Mouse (Mus musculus) limb, embryonic 13.5 days (tissue): Measurements from ENCODE around the gene Banp. TPM values are rescaled to one million over a fixed set of nuclear protein-coding genes. Genes with fewer than 3 reads are reported as not detected.

Experiments used
- ATAC-seq: fragments of 200-750 bp; cut with Nextera tagmentation; 2 replicates; pipeline ENCODE4 v1.8.0; 2017; ENCODE audit warnings: low read depth, moderate number of reproducible peaks, moderate TSS enrichment; ENCODE audit not compliant: low FRiP score
- H3K27ac ChIP-seq: fragments of 300-500 bp; sonication (generic); 2 replicates; pipeline ENCODE4 v1.5.1; 2015; ENCODE audit warnings: inconsistent platforms, mild to moderate bottlenecking, moderate library complexity
- H3K27me3 ChIP-seq: fragments of 300-500 bp; sonication (generic); 2 replicates; pipeline ENCODE4 v1.6.1; 2015; ENCODE audit warnings: mild to moderate bottlenecking, inconsistent platforms
- H3K36me3 ChIP-seq: fragments of 300-500 bp; sonication (generic); 2 replicates; pipeline ENCODE4 v1.6.1; 2015; ENCODE audit warnings: inconsistent platforms, mild to moderate bottlenecking, moderate library complexity
- H3K4me1 ChIP-seq: fragments of 300-500 bp; sonication (generic); 2 replicates; pipeline ENCODE4 v1.6.1; 2015; ENCODE audit warnings: inconsistent platforms
- H3K4me2 ChIP-seq: fragments of 300-500 bp; sonication (generic); replicated peaks from 2 replicates; pipeline ENCODE4 v1.6.1; 2015; ENCODE audit warnings: inconsistent platforms, mild to moderate bottlenecking, moderate library complexity
- H3K4me3 ChIP-seq: fragments of 300-500 bp; sonication (generic); 2 replicates; pipeline ENCODE4 v1.5.1; 2015; ENCODE audit warnings: moderate library complexity, mild to moderate bottlenecking, inconsistent platforms
- H3K9ac ChIP-seq: fragments of 300-500 bp; sonication (generic); 2 replicates; pipeline ENCODE4 v1.6.1; 2015; ENCODE audit warnings: mild to moderate bottlenecking, inconsistent platforms
- H3K9me3 ChIP-seq: fragments of 300-500 bp; sonication (generic); 2 replicates; pipeline ENCODE4 v1.6.1; 2016; ENCODE audit warnings: inconsistent platforms
- WGBS: fragments of 180-500 bp; shearing (Covaris S2); methylation state at CpG from one replicate; pipeline ENCODE4 v1.1.7; 2015; 5-methylcytosine and 5-hydroxymethylcytosine counted together
- polyA plus RNA-seq: library from polyadenylated mRNA; unstranded; fragments of >200 nt; fragmentation: Nextera tagmentation; extraction: Ambion mirVana; gene quantifications from 2 replicates; pipeline ENCODE4 v1.2.1, GENCODE M21; 2015

Gene Banp
- polyA plus RNA-seq, 1 experiment from 2014 or later, result 53.6 TPM

DNA sequence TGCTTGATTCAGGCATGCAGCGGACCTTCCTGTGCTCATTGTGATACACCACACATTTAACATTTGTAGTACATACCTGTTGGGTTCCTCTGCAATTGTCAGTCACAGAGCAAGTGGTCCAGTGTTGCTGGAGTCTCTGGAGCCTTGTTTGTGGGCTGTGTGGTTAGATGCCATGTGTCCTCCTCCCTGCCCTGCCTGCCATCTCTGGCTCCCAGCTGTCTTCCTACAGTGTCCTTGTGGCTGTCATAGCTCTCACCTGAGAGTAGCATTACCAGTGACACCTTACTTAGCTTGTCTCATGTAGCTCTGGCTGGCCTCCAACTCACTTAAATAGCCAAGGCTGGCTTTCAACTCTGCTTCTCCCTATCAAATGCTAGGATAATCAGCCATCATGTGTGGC is 69.6 kb downstream of the Banp start:
- H3K9me3 ChIP-seq, result no peaks in the 10 kb centered on the region

DNA sequence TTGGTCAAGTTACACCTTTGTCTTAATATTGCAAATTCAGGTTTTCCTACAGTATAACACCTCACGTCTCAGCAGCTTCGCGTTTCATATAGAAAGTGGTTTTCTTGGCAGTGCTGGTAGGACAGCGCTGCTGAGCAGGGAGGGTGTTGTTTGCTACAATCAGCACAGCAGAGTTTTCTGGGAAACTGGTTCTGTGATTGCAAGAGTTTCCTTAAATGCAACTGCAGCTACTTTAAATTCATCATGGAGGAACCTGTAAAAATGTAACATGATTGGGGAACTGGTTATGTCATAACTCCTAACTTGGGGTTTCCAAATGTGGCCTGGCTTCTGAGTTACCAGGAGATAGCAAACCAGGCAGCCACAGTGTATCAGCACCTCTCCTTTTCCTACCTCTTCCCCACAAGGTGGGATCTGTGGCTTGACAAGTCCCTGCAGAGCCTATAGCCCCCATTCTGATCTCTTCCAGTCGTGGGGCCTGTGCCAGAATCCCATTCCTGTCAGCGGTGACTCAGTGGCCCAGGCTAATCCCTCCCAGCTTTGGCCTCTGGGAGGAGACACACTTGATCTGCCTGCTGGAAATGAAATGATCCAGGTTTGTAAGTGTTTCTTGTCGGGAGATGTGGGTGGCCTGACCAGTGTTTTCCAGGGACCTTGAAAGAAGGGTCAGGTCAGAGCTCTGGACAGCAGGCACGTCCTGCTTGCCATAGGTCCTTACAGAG is 70.7 kb downstream of the Banp start:
- no peak overlapping the region for H3K4me3 ChIP-seq
- H3K27me3 ChIP-seq, result no peaks in the 10 kb centered on the region
- H3K4me1 ChIP-seq, result peaks cover 22% of the 10 kb centered on the region; the same call in 1 of the 2 replicates
- peaks cover 77% of the 10 kb centered on the region for H3K36me3 ChIP-seq
- no peak for ATAC-seq
- H3K9ac ChIP-seq, result no peak overlapping the region
- no peak overlapping the region for H3K4me2 ChIP-seq
- WGBS, result 71% methylated on average over 8 of the region's 8 CpGs
- no peaks in the 10 kb centered on the region for H3K9me3 ChIP-seq
- H3K27ac ChIP-seq, result no peak overlapping the region; the same call in 1 of the 2 replicates

More for the DNA sequence above, 69.6 kb downstream of the Banp start:
- no peak overlapping the region for H3K4me2 ChIP-seq
- ATAC-seq, result no peak
- H3K4me3 ChIP-seq, result no peak overlapping the region
- peaks cover 22% of the 10 kb centered on the region; the same call in 1 of the 2 replicates for H3K4me1 ChIP-seq
- H3K27me3 ChIP-seq, result no peaks in the 10 kb centered on the region
- H3K27ac ChIP-seq, result 0 out of 2 replicates have a peak overlapping the region, but pooled peaks have one; percentile 44
- 97% methylated on average over 1 of the region's 1 CpGs for whole genome bisulfite sequencing
- peaks cover 67% of the 10 kb centered on the region for H3K36me3 ChIP-seq
- no peak overlapping the region for H3K9ac ChIP-seq

DNA sequence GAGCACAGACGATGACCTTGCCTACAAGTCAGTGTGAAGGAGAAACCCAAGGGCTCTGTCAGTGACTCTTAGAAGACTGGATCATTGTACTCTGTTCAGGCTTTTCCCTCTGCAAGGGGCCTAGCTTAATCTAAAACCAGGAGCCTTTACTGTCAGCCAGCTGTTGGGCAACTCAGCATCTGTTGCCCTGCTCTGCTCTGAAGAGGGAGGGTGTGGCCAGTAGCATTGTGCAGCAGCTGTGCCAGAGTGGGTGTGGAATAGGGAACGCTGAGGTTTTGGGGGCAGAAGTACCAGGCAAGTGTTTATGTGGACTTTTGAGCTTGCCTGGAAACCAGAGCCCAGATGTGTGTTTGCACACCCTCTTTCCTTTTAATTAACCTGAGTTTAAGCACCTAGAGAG is 72.2 kb downstream of the Banp start:
- H3K9ac ChIP-seq, result no peak overlapping the region
- ATAC-seq, result peak; percentile 34; the same call in 1 of the 2 replicates
- H3K27ac ChIP-seq, result peak overlapping the region; percentile 23; the same call in 1 of the 2 replicates
- H3K4me3 ChIP-seq, result no peak overlapping the region
- no peak overlapping the region for H3K4me2 ChIP-seq
- H3K36me3 ChIP-seq, result peaks cover 86% of the 10 kb centered on the region
- WGBS, result 55% methylated on average over 2 of the region's 2 CpGs
- H3K27me3 ChIP-seq, result no peaks in the 10 kb centered on the region
- H3K4me1 ChIP-seq, result peaks cover 22% of the 10 kb centered on the region; the same call in 1 of the 2 replicates
- H3K9me3 ChIP-seq, result no peaks in the 10 kb centered on the region

DNA sequence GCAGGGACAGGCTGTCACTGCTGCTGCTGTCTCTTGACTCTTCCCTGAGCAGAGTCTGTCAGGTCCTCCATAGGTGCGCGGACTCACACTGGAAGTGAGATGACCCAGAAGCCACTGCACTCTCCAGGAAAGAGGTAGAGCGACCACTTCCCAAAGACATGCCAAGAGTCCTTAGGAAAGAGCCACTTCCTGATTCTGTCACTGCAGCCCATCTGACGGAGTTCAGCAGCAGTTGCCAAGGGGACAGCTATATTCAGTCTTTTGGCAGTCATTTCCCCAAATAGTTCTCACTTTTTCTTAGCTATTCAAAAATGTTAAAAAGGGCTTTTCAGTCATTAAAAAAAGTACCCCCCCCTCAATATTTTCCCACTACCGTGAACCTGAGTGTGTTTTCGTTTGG is 72.7 kb downstream of the Banp start:
- no peak for ATAC-seq
- WGBS, result 87% methylated on average over 6 of the region's 6 CpGs
- H3K9ac ChIP-seq, result no peak overlapping the region
- no peak overlapping the region for H3K4me2 ChIP-seq
- no peaks in the 10 kb centered on the region for H3K9me3 ChIP-seq
- H3K27ac ChIP-seq, result no peak overlapping the region
- H3K27me3 ChIP-seq, result no peaks in the 10 kb centered on the region
- peaks cover 86% of the 10 kb centered on the region for H3K36me3 ChIP-seq
- H3K4me1 ChIP-seq, result peaks cover 22% of the 10 kb centered on the region; the same call in 1 of the 2 replicates
- no peak overlapping the region for H3K4me3 ChIP-seq

DNA sequence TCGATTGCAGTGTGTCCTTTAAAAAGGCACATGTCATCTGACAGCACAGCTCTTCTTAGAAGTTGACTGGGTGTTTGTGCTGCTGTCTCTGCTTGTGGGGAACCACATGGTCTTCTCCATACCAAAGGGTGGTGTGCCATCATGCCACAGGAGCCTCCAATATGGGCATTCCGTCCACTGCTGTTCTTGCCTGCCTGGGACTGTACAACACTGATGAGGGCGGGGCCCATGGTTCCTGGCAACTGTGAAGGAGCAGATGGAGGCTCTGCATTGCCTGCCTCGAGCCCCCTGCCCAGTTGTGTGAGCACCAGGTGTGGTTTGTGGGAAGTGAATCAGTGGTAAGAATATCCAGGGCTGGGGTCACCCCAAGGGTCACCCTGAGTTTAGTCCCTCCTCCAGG is 73.2 kb downstream of the Banp start:
- Histone ChIP-seq H3K4me2 (no peak overlapping the region), H3K9ac (no peak overlapping the region), H3K9me3 (no peaks in the 10 kb centered on the region), H3K27ac (no peak overlapping the region), H3K36me3 (peaks cover 84% of the 10 kb centered on the region), H3K27me3 (no peaks in the 10 kb centered on the region), H3K4me1 (peaks cover 22% of the 10 kb centered on the region; the same call in 1 of the 2 replicates), H3K4me3 (no peak overlapping the region)
- 83% methylated on average over 4 of the region's 4 CpGs for WGBS
- ATAC-seq, result no peak

DNA sequence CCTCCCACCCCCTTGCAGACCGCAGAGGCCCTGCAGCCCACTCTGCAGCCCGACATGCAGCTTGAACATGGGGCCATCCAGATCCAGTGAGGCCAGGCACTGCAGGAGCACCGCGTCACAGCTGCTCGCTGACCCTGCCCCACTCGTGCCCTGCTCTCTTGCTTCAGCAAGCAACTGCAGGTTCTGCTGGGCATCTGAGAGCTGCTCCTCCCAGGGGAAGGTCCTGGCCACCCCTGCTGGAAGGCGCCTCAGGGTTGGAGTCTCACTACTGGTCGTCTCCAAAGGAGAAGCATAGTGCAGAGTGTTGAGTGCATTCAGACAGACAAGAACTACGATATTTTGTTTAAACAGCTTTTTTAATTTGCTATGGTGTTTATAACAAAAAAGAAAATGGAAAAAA is 76.0 kb downstream of the Banp start:
- Histone ChIP-seq H3K4me1 (peaks cover 7% of the 10 kb centered on the region), H3K9me3 (no peaks in the 10 kb centered on the region), H3K4me2 (no peak overlapping the region), H3K27me3 (no peaks in the 10 kb centered on the region), H3K9ac (no peak overlapping the region), H3K27ac (no peak overlapping the region), H3K36me3 (peaks cover 61% of the 10 kb centered on the region), H3K4me3 (no peak overlapping the region)
- WGBS, result 91% methylated on average over 9 of the region's 9 CpGs
- no peak for ATAC-seq

DNA sequence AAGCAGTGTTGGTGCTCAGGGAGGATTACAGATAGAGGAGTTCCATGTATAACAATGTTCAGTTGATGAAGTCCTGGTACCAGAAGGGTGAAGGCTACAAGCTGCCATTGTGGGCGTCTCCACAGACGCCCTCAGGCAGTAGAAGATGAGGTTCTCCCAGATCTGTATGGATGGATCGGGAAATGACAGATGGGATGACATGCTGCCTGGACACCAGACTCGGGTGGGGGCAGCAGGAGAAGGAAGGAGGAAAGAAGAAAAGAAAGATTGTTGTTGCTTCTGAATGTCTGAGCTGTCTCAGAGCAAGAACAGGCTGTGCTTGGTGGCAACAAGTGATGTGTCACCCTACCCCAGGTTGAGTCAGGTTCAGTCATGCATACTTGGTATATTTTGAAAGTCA is 78.6 kb downstream of the Banp start:
- Histone ChIP-seq H3K4me1 (peaks cover 17% of the 10 kb centered on the region), H3K9me3 (no peaks in the 10 kb centered on the region), H3K27ac (no peak overlapping the region), H3K27me3 (no peaks in the 10 kb centered on the region), H3K36me3 (peaks cover 42% of the 10 kb centered on the region), H3K4me2 (no peak overlapping the region), H3K4me3 (no peak overlapping the region), H3K9ac (no peak overlapping the region)
- ATAC-seq, result no peak
- WGBS, result 79% methylated on average over 4 of the region's 4 CpGs

DNA sequence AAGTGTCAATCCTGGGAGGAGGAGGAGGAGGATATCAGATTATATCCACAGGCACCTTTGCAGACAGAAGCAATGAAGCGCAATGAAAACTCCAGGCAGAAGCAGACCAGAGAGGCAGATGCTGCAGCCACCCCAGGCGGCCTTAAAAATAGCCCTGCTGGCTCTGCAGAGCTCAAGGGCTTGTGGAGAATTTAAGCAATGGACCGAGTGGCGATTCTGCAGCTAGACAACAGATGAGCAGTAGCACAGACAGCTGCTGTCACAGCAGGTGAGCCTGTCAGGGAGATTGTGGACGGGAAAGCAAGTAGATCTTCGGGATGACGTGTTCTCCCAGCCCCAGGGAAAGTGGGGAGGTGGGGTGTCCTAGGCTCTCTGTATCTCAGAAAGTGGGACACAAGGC is 81.4 kb downstream of the Banp start:
- ATAC-seq, result peak; percentile 26; the same call in 1 of the 2 replicates
- no peaks in the 10 kb centered on the region for H3K9me3 ChIP-seq
- no peak overlapping the region for H3K27ac ChIP-seq
- peaks cover 14% of the 10 kb centered on the region for H3K36me3 ChIP-seq
- no peaks in the 10 kb centered on the region for H3K27me3 ChIP-seq
- no peak overlapping the region for H3K9ac ChIP-seq
- WGBS, result 51% methylated on average over 7 of the region's 7 CpGs
- H3K4me3 ChIP-seq, result no peak overlapping the region
- no peak overlapping the region for H3K4me2 ChIP-seq
- H3K4me1 ChIP-seq, result peaks cover 33% of the 10 kb centered on the region

DNA sequence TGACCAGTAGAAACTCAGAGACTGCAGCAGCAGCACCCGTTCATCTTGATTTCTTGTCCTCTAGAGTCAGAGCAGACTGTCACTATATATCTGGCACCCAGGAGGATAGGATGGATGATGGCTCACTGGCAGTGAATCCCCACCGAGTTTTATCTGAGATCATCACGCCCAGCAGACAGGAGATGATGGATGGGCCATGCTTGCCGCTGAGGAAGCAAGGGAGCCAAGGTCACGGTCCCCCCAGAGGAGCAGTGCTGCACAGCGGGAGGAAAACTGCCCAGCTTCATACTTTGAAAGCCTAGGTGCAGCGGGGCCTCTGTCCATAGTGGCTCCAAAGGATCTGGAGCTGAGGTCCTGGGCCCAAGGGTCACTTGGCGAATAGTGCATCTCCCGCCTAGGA is 83.2 kb downstream of the Banp start:
- Histone ChIP-seq H3K27ac (no peak overlapping the region), H3K4me1 (peaks cover 46% of the 10 kb centered on the region), H3K36me3 (no peaks in the 10 kb centered on the region), H3K27me3 (no peaks in the 10 kb centered on the region), H3K4me2 (no peak overlapping the region), H3K9ac (no peak overlapping the region), H3K4me3 (no peak overlapping the region), H3K9me3 (no peaks in the 10 kb centered on the region)
- ATAC-seq, result no peak
- WGBS, result 62% methylated on average over 9 of the region's 9 CpGs

DNA sequence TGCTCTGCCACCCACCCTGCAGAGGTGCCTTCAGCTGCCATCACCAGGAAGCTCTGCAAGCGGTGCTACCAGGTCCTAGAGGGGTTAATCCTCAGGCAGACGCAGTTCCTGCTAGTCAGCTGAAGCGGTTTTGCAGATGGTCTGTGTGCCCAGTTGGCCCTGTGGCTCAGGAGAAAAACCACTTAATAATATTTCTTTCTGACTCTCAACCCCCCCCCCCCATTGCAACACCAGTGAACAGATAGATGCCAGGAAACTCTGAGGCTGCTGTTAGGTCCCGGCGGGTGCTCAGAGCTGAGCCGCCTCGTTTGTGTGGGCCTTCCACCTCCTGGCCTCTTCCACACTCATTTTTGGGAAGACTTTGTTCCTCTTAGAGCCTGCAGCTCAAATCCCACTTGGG is 86.0 kb downstream of the Banp start:
- Histone ChIP-seq H3K27ac (peak overlapping the region; percentile 53; the same call in 1 of the 2 replicates), H3K4me2 (no peak overlapping the region), H3K9ac (no peak overlapping the region), H3K36me3 (no peaks in the 10 kb centered on the region), H3K4me3 (no peak overlapping the region), H3K4me1 (peaks cover 46% of the 10 kb centered on the region), H3K9me3 (no peaks in the 10 kb centered on the region), H3K27me3 (no peaks in the 10 kb centered on the region)
- WGBS, result 45% methylated on average over 7 of the region's 7 CpGs
- no peak for ATAC-seq

DNA sequence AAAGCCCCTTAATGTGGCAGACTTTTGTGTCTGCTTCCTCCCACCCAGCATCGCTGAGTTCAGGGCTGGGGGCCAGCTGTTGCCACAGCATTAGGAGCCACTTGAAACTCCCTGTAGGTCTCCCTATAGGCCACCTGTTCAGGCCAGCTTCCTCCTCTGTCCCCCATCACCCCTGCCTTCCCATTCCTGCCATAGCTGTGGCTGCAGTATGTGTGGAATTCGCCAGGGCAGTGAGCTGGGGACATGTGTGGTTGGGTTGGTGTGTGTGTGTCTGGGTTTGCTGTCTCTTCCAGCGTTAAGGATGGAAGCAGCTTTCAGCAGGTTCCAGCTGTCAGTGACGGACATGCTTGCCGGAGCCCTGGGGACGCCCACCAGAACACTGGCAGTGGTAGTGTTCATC is 86.8 kb downstream of the Banp start:
- 75% methylated on average over 6 of the region's 6 CpGs for WGBS
- H3K4me2 ChIP-seq, result no peak overlapping the region
- H3K9ac ChIP-seq, result no peak overlapping the region
- H3K4me1 ChIP-seq, result peaks cover 40% of the 10 kb centered on the region
- H3K9me3 ChIP-seq, result no peaks in the 10 kb centered on the region
- 0 out of 2 replicates have a peak overlapping the region, but pooled peaks have one; percentile 53 for H3K27ac ChIP-seq
- no peaks in the 10 kb centered on the region for H3K27me3 ChIP-seq
- peak; percentile 73 for ATAC-seq
- H3K36me3 ChIP-seq, result no peaks in the 10 kb centered on the region
- H3K4me3 ChIP-seq, result no peak overlapping the region

DNA sequence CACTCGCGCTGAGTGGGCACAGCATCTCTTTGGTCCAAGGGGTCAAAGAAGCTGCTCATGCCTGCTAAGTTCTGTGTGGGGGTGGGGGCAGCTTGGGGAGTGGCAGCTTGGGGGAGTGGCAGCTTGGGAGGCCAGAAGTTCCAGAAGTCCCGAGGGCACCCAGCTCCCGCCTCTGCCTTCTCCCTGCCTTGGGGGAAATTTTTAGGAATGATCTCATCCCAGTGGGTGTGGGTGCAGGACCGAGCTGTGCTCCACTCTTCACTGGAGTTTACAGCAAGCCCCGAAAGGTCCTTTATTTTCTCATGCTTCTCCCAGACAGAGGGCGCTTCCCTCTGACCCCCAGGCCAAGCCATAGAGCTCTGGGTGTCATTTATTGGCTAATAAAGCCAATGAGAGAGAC is 87.7 kb downstream of the Banp start:
- ATAC-seq, result no peak
- H3K27ac ChIP-seq, result no peak overlapping the region
- no peaks in the 10 kb centered on the region for H3K27me3 ChIP-seq
- no peak overlapping the region for H3K4me2 ChIP-seq
- H3K4me1 ChIP-seq, result peaks cover 36% of the 10 kb centered on the region
- 68% methylated on average over 7 of the region's 7 CpGs for WGBS
- H3K9ac ChIP-seq, result no peak overlapping the region
- no peaks in the 10 kb centered on the region for H3K36me3 ChIP-seq
- H3K9me3 ChIP-seq, result no peaks in the 10 kb centered on the region
- no peak overlapping the region for H3K4me3 ChIP-seq

DNA sequence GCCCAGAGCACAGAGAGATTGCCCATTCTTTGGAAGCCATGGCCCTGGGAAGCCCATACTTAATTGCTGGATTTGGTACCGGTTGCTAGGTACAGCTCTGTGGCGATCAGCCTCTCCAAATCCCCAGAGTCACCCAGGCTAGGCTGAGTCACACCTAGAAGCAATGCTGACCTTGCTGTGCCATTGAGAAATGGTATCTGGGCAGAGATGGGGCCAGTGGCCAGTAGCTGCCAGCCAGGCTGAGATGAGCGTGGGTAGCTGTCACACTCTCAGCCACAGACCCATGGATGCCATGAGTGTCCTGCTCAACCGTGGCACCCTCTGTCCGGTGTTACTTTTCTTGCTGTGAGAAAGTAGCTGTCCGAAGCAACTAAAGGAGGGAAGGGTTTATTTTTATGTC is 88.5 kb downstream of the Banp start:
- H3K9me3 ChIP-seq, result no peaks in the 10 kb centered on the region
- no peak overlapping the region for H3K27ac ChIP-seq
- 91% methylated on average over 6 of the region's 6 CpGs for WGBS
- no peak overlapping the region for H3K4me3 ChIP-seq
- H3K36me3 ChIP-seq, result no peaks in the 10 kb centered on the region
- no peak overlapping the region for H3K9ac ChIP-seq
- H3K4me1 ChIP-seq, result peaks cover 40% of the 10 kb centered on the region
- no peak for ATAC-seq
- peaks cover 6% of the 10 kb centered on the region; the same call in 1 of the 2 replicates for H3K27me3 ChIP-seq
- H3K4me2 ChIP-seq, result no peak overlapping the region
